Mouse (Mus musculus) neutrophil, adult 65 days (primary cell): ENCODE data around the gene Angptl4. TPM values are rescaled to one million over a fixed set of nuclear protein-coding genes. Genes with fewer than 3 reads are reported as not detected.

ENCODE experiments used
- total RNA-seq: library from RNA; stranded (reverse); gene quantifications from 2 replicates; pipeline ENCODE4 v1.2.4, GENCODE M21; 2023

Gene Angptl4
- 1.2 and 1.5 TPM in 2 replicates for total RNA-seq

DNA sequence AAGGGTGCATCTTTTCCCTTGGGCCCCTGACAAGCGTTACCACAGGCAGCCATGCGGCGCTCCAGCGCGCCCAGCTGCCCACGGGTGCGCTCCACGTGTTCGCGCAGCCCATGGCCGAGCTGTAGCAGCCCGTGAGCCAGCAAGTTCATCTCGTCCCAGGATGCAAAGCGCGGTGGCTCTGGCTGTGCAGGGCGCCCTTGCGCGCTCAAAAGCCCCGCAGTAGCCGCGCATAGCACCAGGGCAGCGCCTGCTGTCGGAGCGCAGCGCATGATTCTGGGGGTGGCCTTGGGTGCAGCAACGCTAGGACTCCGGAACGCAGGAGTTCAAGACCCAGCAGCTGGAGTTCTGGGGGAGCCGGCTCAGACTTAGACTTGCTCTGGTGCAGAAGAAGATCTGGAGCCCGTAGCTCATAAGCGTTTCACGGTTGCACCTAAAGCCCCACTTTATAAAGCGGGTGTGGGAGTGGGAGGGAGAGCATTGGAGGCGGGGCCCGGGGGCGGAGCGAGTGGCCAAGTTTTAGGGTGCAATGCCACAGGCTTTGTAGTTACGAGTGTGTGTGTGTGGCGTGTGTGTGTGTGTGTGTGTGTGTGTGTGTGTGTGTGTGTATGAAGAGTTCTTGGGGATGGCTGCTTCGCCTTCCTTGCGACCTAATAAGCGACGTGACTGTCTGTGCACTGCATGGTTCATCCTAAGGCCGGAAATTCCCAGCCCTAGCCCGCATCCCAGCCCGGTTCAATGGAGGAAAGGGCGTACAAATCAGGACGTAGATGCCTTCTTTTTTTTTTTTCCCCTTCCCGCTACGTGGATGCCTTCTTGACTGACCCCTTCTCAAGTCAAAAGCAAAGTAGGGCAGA lies at the start of gene Angptl4:
Gene Angptl4, minus strand, starts transcription at position 707 of the 854 bp plus-strand sequence.

GRCm38 (mm10) chr17:33824084-33824996 lies 42.7 kb upstream of the Angptl4 start, which contains the start of the genes Rps28 and Ndufa7:
TSS of gene Rps28 (minus strand) at chr17:33824562.
TSS of gene Ndufa7 (plus strand) at chr17:33824572.

DNA sequence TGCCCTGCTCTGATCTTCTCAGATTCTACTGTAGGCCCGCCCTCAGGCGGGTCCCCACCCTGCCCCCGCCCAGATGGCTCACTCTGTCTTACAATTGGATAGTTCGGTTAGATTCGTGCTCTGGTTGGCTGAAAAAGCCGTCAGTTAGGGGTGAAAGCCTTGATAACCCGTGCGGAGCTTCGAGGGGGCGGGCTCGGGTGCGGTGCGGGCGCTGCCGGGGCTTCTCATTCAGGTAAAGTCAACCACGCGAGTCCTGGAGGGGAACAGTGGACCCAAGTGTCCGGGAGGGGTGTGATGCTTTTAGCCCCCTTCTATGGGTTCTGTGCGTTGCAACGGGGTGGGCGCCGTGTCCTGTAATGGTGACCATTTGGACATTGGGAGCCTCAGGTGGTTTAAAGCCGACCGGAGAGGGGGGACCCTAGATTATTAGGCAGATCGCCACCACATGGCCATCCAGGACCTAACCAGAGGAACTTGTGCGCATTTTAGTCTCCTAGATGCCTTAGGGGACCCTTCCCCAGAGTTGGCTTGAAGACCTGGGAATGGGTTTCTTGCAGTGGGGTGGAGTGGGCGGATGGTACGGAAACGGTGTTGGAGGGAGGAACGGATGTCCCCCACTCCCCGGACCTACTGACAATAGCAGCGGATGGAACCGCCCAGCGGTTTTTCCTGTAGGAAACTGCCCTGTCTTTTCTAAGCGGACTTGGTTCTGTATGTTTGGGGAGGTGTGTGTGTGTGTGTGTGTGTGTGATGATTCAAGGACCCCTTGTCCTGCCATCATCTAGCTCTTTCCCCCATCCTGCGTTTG lies 28.9 kb upstream of the Angptl4 start, which contains the start of gene Kank3:
Gene Kank3, plus strand, starts transcription at position 186 of the 808 bp plus-strand sequence.

GRCm38 (mm10) chr17:33760255-33761165 lies 21.1 kb downstream of the Angptl4 start, which contains the start of gene Rab11b:
TSS of gene Rab11b (minus strand) at chr17:33760530.

Other genes with a start within 250 kb of the Angptl4 start
- 489 and 545 TPM in 2 replicates for gene Myo1f, start 226.1 kb downstream of the Angptl4 start, total RNA-seq
- 64.9 and 67.7 TPM in 2 replicates for gene Zfp414, start 152.7 kb downstream of the Angptl4 start, total RNA-seq
- 306 and 399 TPM in 2 replicates for gene Pram1, start 143.8 kb downstream of the Angptl4 start, total RNA-seq
- 256 and 388 TPM in 2 replicates for gene Hnrnpm, start 95.0 kb downstream of the Angptl4 start, total RNA-seq
- gene March2, start 63.2 kb downstream of the Angptl4 start, total RNA-seq: 48.6 and 60.5 TPM in 2 replicates
- 204 and 227 TPM in 2 replicates for gene Rab11b, start 21.3 kb downstream of the Angptl4 start, total RNA-seq
- 3.1 and 7.7 TPM in 2 replicates for gene Kank3, start 28.7 kb upstream of the Angptl4 start, total RNA-seq
- 711 and 827 TPM in 2 replicates for gene Rps28, start 42.7 kb upstream of the Angptl4 start, total RNA-seq
- 74.0 and 119 TPM in 2 replicates for gene Ndufa7, start 42.7 kb upstream of the Angptl4 start, total RNA-seq
- 1.4 and 1.5 TPM in 2 replicates for gene Cd320, start 61.3 kb upstream of the Angptl4 start, total RNA-seq
- not detected in 2 replicates for gene Gm7029, start 92.0 kb upstream of the Angptl4 start, total RNA-seq
- 34.6 and 53.7 TPM in 2 replicates for gene Kifc1, start 108.8 kb upstream of the Angptl4 start, total RNA-seq
- not detected in 2 replicates for gene Platr17, start 123.3 kb upstream of the Angptl4 start, total RNA-seq
- gene Daxx, start 127.6 kb upstream of the Angptl4 start, total RNA-seq: 33.8 and 48.4 TPM in 2 replicates
- 290 and 325 TPM in 2 replicates for gene Tapbp, start 134.1 kb upstream of the Angptl4 start, total RNA-seq
- 27.9 and 37.3 TPM in 2 replicates for gene Zbtb22, start 134.1 kb upstream of the Angptl4 start, total RNA-seq
- 218 and 285 TPM in 2 replicates for gene Rgl2, start 147.7 kb upstream of the Angptl4 start, total RNA-seq
- gene Pfdn6, start 158.5 kb upstream of the Angptl4 start, total RNA-seq: 46.9 and 53.4 TPM in 2 replicates
- gene Wdr46, start 158.8 kb upstream of the Angptl4 start, total RNA-seq: 18.3 and 21.6 TPM in 2 replicates
- gene B3galt4, start 169.7 kb upstream of the Angptl4 start, total RNA-seq: 11.3 and 12.8 TPM in 2 replicates
- 56.0 and 70.7 TPM in 2 replicates for gene Vps52, start 174.0 kb upstream of the Angptl4 start, total RNA-seq
- 242 and 295 TPM in 2 replicates for gene Rps18, start 174.2 kb upstream of the Angptl4 start, total RNA-seq
- gene H2-K1, start 218.5 kb upstream of the Angptl4 start, total RNA-seq: 1,081 and 1,209 TPM in 2 replicates
- 9.9 and 11.6 TPM in 2 replicates for gene Ring1, start 242.8 kb upstream of the Angptl4 start, total RNA-seq
- gene H2-Ke6, start 246.2 kb upstream of the Angptl4 start, total RNA-seq: 67.8 and 83.5 TPM in 2 replicates
- 85.8 and 92.4 TPM in 2 replicates for gene Slc39a7, start 249.9 kb upstream of the Angptl4 start, total RNA-seq
- 54.6 and 60.1 TPM in 2 replicates for gene Rxrb, start 250.0 kb upstream of the Angptl4 start, total RNA-seq